Mouse (Mus musculus) cerebellum, adult 8-10 months (tissue): Measurements from ENCODE around the gene Olfr345.

Experiments used
- DNase-seq: peaks from one replicate; pipeline ENCODE4 v3.0.0; 2022

The Olfr345 gene

GRCm38 (mm10) chr2:36639741-36640140, at the start of gene Olfr345:
TSS of gene Olfr345 (plus strand) at chr2:36640041.
- DNase-seq, result no peak

- no peak for DNase-seq
These were observed 45.6 kb downstream of the Olfr345 start, which contains the start of gene Olfr346 for GRCm38 (mm10) chr2:36685488-36685887. TSS of gene Olfr346 (plus strand) at chr2:36685788.
